Mouse (Mus musculus) retina, embryonic 14.5 days (tissue): ENCODE measurements around the gene Rpl6.
"Not testable (repeated sequence)": the region's sequence is repeated elsewhere in the genome, so short reads cannot be mapped to it uniquely, and the experiment has no call there.

ENCODE experiments used
- DNase-seq: peaks from one replicate; pipeline ENCODE4 v3.0.0-alpha.2; 2015; ENCODE audit warnings: low spot score

Gene Rpl6

GRCm38 (mm10) chr5:121224856-121225255 is 20.6 kb downstream of the Rpl6 start:
- no peak for DNase-seq

- no peak for DNase-seq
Observed at GRCm38 (mm10) chr5:121225854-121226253, 21.6 kb downstream of the Rpl6 start.

DNA sequence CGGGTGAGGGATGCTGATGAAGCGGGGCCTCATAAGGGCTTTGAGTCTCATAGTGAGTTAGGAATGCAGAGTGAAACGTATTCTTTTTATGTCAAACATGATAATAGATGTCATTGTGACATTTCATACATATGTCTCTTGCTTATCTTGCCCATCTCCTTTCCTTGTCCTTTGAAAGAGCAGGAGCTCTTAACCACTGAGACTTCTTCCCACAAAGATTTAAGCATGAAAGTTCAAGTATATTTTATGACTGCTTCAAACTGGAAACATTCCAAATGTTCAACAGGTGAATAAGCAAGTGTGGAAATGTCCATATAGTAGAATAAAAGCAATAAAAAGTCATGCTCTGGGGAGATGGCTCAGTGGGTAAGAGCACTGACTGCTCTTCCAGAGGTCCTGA is 22.1 kb downstream of the Rpl6 start:
- DNase-seq: no peak

GRCm38 (mm10) chr5:121226845-121227244 is 22.6 kb downstream of the Rpl6 start:
- no peak for DNase-seq

- DNase-seq: not testable (repeated sequence)
Observed at GRCm38 (mm10) chr5:121227330-121227729, 23.0 kb downstream of the Rpl6 start.

- DNase-seq: no peak
Observed at GRCm38 (mm10) chr5:121229182-121229581, 24.9 kb downstream of the Rpl6 start.

DNA sequence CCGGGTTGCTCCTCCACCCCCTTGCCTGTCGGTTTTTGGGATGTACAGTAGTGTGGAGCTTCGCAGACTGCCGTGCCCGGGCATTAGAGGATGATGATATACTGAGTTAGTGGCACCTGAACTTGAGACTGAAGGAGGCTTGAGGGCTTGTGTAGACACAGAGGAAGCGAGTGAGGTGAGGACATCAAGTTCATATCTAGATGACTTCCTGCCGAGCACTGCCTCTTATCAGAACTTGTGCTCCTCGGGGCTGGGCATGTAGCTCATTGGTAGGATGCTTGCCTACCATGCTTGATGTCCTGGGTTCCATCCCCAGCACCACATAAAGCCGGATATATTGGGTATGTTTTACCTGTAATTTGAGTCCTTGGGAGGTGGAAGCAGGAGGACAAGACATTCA is 26.5 kb downstream of the Rpl6 start:
- no peak for DNase-seq

DNA sequence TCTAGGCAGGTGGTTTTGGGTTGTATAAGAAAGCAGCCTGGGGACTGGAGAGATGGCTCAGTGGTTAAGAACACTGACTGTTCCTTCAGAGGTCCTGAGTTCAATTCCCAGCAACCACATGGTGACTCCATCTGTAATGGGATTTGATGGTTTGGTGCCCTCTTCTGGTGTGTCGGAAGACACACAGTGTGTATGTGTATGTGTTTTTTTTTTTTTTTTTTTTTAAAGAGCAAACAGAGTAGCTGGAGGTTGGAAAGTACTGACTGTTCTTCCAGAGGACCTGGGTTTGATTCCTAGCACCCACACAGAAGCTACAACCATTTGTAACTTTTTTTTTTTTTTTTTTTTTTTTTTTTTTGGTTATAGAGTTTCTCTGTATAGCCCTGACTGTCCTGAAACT is 28.5 kb downstream of the Rpl6 start:
- no peak for DNase-seq

GRCm38 (mm10) chr5:121233726-121234125 is 29.4 kb downstream of the Rpl6 start:
- DNase-seq: no peak

DNA sequence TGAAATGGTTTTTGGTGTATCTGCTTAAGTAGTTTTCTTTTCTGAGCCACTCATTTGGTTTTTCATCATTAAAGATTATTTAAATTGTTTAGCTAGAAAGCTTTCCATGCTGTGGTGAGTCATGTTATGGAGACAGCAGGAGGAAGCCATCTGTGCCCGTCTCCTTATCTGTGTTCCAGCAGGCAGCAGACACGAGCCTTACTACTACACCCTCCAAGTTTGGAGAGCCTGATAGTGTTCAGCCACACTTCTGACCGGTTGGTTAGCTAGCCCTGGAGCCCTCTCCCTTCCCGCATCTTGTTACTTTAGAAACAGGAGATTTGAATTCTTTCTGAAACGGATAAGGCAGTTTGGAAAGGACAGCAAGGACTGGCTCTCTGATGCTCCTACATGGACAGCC is 31.9 kb downstream of the Rpl6 start:
- no peak for DNase-seq

DNA sequence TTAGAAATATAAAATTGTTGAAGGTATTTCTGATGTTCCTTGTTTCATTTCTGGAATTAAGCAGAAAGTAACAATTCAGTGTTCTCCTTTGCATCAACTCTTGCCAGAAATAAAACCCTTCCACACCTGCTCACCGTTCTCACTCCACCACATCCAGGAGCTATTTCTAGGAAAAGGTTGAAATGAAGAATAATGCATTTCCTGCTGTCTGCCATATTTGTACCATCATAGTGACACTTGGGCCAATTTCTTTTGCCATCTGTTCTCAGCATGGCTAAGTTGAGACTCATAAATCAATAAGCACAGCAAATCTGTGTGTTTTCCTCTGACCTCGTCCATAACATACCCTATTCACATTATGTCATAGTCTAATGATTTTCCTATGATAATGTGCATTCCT is 33.9 kb downstream of the Rpl6 start:
- no peak for DNase-seq

DNA sequence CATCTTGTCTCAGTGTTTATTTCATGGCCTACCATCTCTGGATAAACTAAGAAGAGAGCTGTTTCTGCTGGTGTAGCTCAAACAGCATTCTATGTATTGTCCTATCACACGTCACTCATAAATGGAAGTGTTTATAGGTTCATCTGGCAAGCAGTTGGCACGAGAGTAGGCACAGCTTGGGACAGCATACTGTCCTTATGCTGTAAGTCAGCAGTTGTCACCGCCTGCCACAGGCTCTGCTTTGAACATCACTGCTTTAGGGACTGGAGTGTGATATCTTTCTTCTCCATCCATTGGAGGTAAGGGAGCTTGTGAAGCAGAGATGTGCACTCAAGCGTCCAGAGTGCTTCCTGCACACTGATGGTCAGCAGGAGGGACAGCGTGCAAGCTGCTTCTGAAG is 35.6 kb downstream of the Rpl6 start:
- DNase-seq: no peak

DNA sequence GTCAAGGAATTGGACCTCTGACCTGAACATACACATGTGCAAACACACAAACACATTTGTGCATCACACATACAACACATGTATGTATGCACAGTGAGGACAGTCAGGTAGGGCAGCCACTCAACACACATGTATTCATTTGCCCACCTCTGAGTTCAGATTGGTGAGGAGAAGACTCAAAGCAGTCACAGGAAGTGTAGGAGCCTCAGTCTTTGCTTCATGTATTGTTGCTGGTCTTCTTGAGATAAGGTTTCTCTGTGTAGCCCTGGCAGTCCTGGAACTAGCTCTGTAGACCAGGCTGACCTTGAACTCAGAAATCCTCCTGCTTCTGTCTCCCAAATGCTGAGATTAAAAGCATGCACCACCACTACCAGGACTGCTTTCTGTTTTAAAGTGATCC is 36.9 kb downstream of the Rpl6 start:
- no peak for DNase-seq

- DNase-seq: no peak
Observed at GRCm38 (mm10) chr5:121242261-121242660, 38.0 kb downstream of the Rpl6 start.

GRCm38 (mm10) chr5:121242701-121243100 is 38.4 kb downstream of the Rpl6 start:
- no peak for DNase-seq

DNA sequence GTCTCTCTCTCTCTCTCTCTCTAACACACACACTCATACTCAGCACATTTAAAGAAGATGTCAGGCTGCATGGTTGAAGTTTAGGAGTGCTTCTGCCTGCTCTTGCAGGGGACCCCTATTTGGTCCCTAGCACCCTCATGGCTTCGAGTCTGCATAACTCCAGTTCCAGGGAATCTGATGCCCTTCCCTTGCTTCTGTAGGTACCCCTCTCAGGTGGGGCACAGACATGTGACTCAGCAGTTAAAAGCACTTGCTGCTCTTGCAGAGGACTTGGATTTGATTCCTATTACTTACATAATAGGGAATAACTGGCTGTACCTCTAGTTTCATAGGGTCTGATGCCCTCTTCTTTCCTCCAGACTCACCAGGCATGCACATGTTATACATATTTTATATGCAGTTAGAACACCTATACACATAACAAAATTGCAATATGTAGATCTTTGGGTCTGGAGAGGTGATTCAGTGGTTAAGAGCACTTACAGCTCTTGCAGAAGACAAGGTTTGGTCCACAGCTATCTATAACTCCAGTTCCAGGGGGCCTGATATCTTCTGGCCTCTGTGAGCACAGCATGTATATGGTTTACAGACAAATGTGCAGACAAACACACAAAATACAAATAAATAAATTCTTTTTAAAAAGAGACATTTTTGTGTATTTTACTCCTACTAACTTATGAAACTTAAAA is 39.5 kb downstream of the Rpl6 start:
- DNase-seq: no peak

GRCm38 (mm10) chr5:121244365-121244731 is 40.1 kb downstream of the Rpl6 start:
- DNase-seq: no peak

DNA sequence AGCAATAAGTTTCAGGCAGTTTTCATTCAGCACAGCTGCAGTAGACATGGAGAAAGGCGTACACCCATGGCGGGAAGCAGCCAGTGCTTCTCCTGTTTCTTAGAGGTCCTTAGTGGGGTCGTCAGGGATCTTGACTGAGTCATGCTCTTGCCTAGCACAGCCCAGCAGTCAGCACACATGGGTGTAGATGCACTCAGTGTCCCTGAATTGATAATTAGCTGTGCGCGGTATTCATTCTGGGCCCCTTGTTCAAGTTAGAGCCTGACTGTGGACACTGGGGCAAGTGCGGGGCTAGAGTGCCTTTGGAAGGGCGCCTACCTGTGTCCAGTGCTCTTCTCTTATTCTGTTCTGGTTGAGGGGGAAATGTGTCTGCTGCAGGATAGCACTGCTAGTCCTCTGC is 40.9 kb downstream of the Rpl6 start:
- DNase-seq: no peak

DNA sequence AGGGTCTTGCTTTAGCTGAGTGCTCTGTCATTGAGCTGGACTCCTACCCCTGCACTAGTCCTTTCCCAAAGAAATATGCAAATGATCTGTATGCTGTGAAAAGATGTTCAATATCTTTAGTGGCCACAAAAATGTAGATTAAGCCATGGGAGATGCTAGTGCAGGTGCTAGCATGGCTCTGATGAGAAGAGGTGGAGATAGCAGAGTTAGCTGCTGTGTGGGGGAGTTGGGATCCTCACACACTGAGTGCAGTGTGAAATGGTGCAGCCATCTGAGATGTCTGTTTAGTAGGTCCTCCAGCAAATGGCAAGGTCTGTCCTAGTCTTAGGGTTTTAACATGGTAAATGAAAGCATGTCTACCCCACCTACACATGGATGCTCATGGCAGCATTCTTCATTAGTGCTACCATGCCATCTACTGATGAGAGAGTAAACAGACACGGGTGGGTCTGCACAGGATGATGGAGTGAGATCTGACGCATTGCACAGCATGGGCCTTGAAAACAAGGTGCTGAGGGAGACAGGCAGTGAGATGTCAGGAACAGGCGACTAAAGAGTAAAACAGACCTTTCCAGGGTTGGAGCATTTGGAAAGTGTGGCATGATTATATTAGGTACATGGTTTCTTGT is 44.6 kb downstream of the Rpl6 start:
- DNase-seq: no peak

DNA sequence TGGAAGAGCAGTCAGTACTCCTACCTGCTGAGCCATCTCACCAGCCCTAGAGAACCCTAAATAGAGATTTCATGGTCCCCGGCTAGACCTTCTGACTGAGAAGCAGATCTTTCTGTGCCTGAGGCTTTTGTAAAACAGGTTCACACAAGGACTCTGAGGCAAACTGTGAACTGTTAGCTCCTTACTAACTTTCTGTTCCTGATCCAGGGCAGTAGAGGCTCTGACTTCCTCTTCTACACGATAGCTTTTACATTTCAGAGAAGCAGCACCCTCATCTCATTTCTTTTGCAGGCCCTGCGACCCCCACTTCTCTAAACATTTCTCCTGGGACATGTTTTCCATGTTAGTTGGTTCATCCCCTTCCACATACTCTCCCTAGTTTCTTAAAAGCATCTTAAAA is 45.4 kb downstream of the Rpl6 start:
- no peak for DNase-seq

- DNase-seq: peak; percentile 28
Observed at GRCm38 (mm10) chr5:121251813-121252212, 47.5 kb downstream of the Rpl6 start.

- DNase-seq: no peak
Observed at GRCm38 (mm10) chr5:121253816-121254497, 49.7 kb downstream of the Rpl6 start.

DNA sequence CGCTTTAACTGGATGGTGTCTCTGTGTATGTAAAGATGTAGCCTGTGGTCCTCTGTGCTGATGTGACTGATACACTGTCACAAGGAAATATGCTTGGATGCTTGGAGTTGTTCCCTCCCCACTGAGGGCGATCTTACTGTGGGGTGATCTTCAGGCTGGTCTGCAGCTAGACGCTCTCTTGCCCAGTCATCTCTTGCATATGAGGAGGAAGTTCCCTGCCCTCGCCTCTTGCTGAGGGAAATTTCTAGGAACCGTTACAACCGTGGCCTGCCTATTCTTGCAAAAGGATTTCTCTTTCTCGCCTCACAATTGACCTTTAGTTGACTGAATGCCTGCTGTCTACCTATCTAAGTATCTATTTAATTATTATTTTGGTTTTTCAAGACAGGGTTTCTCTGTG is 50.7 kb downstream of the Rpl6 start:
- no peak for DNase-seq
